Mouse (Mus musculus): ENCODE measurements at regions not wholly inside any gene's neighbourhood (a gene's known extent, or its start where the extent isn't known, plus 50 kb on each side); places are given as distances from the start of the nearest gene placed in this dataset.

- DNase-seq = no peak
Observed at GRCm38 (mm10) chr7:34587239-34587638, 69.3 kb downstream of the Kctd15 start.

GRCm38 (mm10) chr7:34585312-34585865, 71.1 kb downstream of the Kctd15 start:
- no peak for DNase-seq

GRCm38 (mm10) chr7:34584870-34585269, 71.7 kb downstream of the Kctd15 start:
- no peak for DNase-seq

- no peak for DNase-seq
Observed at GRCm38 (mm10) chr7:34580866-34581265, 75.7 kb downstream of the Kctd15 start.

- peak; percentile 24 to 59 for DNase-seq
Observed at GRCm38 (mm10) chr7:34571295-34571694, 85.2 kb downstream of the Kctd15 start.

GRCm38 (mm10) chr7:34570114-34571065, 86.1 kb downstream of the Kctd15 start:
- peak; percentile 35 to 53 for DNase-seq

GRCm38 (mm10) chr7:34569747-34570113, 86.8 kb downstream of the Kctd15 start:
- no peak for DNase-seq

- no peak for DNase-seq
Observed at GRCm38 (mm10) chr7:34567575-34567974, 89.0 kb downstream of the Kctd15 start.

GRCm38 (mm10) chr7:34562160-34562559, 94.4 kb downstream of the Kctd15 start:
- DNase-seq = no peak

- DNase-seq = no peak
Observed at GRCm38 (mm10) chr7:34558615-34559343, 97.8 kb downstream of the Kctd15 start.

GRCm38 (mm10) chr7:34555196-34555595, 101.3 kb downstream of the Kctd15 start:
- peak; percentile 13 to 42 for DNase-seq

GRCm38 (mm10) chr7:34546609-34547316, 109.8 kb downstream of the Kctd15 start:
- no peak for DNase-seq

- DNase-seq = no peak
Observed at GRCm38 (mm10) chr7:34545906-34546305, 110.6 kb downstream of the Kctd15 start.

GRCm38 (mm10) chr7:34541906-34542305, 114.6 kb downstream of the Kctd15 start:
- DNase-seq = no peak

- DNase-seq = no peak
Observed at GRCm38 (mm10) chr7:34541000-34541399, 115.5 kb downstream of the Kctd15 start.

GRCm38 (mm10) chr7:34539856-34540255, 116.7 kb downstream of the Kctd15 start:
- DNase-seq = no peak

GRCm38 (mm10) chr7:34538310-34539055, 118.0 kb downstream of the Kctd15 start:
- DNase-seq = no peak

GRCm38 (mm10) chr7:34537122-34537521, 119.4 kb downstream of the Kctd15 start:
- no peak for DNase-seq

- DNase-seq = no peak
Observed at GRCm38 (mm10) chr7:34534241-34534640, 122.3 kb downstream of the Kctd15 start.

GRCm38 (mm10) chr7:34531639-34532038, 124.9 kb downstream of the Kctd15 start:
- no peak for DNase-seq

GRCm38 (mm10) chr7:34507858-34508257, 114.7 kb upstream of the Lsm14a start:
- no peak for DNase-seq

GRCm38 (mm10) chr7:34506816-34507215, 113.7 kb upstream of the Lsm14a start:
- peak in 1 of 2 experiments; percentile 5 for DNase-seq

Measured in cerebellum, postnatal 25 days (tissue).